Mouse (Mus musculus) ES-E14 (cell line): ENCODE measurements around the gene Srpk1.

ENCODE experiments used
- CHD2 ChIP-seq: IDR thresholded peaks from 2 replicates; pipeline ENCODE4 v1.6.1; 2014; ENCODE audit warnings: mild to moderate bottlenecking, low read depth, low read length, inconsistent platforms
- ZC3H11A ChIP-seq: IDR thresholded peaks from 2 replicates; pipeline ENCODE4 v1.6.1; 2012; ENCODE audit warnings: low read depth, mild to moderate bottlenecking, inconsistent platforms, low read length, borderline replicate concordance
- ZNF384 ChIP-seq: IDR thresholded peaks from 2 replicates; pipeline ENCODE4 v1.6.1; 2012; ENCODE audit warnings: low read depth, low read length, inconsistent platforms

DNA sequence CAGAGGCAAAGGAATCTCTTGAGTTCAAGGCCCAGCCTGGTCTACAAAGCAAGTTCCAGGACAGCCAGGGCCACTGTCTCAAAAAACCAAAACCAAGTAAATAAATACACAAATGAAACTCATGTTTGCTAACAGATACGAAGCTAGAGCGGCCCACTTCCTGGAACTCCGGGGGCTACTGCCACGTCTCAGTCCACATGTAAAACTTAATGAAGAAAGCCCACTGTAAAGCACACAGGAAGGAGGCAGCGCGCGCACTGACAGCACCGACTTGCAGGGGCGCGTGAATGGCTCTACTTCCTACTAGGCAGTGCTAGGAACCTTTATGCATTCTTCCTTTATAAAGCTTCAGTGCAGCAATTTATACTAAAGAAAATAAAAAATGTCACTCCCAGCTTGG lies 4.9 kb downstream of the Srpk1 start:
- no peak for TF ChIP-seq ZNF384
- no peak for TF ChIP-seq ZC3H11A
- TF ChIP-seq CHD2, result no peak
